Mouse (Mus musculus) G1E-ER4 (cell line): ENCODE measurements around the gene Camta2. TPM values are rescaled to one million over a fixed set of nuclear protein-coding genes. Genes with fewer than 3 reads are reported as not detected.

ENCODE experiments used
- GATA1 ChIP-seq: IDR thresholded peaks from one replicate; pipeline ENCODE4 v1.8.0; 2012; ENCODE audit warnings: low read length, inconsistent platforms
- polyA plus RNA-seq: library from polyadenylated mRNA; stranded (reverse); fragments of >175 nt; gene quantifications from 2 replicates; pipeline ENCODE4 v1.2.3, GENCODE M21; 2012

Camta2 gene
- polyA plus RNA-seq, 1 experiment, result 30.8 TPM

DNA sequence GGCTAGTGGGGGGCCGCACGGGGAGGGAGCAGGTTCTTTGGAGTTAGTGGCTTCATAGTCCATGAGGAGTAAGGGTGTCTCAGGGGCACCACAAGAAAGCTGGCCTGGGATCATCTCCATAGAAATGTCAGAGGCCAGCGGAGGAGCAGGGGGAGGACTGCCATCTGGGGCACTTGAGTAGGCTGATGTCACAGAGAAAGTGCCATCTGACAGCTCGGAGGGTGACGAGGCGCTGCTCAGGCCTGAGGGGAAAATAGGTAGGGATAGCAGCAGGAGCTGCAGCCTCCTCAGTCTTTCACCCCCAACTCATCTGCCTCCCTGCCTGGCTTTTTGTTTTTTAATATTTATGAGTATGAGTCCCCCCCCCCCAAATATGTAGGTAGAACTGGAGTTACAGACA, 13.9 kb downstream of the Camta2 start:
- no peak for TF ChIP-seq GATA1

DNA sequence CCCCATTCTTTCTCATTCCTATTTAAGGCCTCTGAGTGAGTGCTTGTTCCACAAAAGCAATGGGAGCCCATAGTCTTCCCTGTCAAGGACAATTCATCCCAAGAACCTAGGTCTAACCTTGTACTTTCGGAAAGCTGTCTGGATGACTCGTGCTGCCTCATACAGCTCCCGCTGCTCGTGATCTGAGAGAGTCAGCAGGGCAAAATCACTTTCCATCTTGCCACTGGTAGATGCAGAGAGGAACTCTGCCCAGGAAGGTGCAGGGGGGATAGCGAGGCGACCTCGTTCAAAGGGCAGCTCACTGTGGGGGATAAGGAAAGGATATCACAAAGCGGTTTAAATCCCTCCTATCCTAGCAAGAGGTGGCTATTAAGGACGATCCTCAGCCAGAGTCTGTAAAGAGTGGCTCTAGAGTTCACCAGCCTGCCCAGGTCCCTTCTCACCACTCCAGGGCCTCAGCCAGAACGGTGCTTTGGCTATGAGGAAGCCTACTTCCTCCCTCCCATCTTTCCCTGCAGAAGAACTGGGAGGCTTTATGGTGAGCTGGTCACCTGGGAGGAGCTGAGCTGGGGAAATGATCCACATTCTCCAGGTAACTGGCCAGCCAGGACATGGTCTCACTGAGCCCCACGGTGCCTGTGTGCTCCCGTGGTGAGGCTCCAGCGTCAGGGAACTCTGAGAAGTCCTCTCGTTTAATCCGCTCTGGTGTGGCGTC, 16.4 kb downstream of the Camta2 start:
- TF ChIP-seq GATA1, result no peak

DNA sequence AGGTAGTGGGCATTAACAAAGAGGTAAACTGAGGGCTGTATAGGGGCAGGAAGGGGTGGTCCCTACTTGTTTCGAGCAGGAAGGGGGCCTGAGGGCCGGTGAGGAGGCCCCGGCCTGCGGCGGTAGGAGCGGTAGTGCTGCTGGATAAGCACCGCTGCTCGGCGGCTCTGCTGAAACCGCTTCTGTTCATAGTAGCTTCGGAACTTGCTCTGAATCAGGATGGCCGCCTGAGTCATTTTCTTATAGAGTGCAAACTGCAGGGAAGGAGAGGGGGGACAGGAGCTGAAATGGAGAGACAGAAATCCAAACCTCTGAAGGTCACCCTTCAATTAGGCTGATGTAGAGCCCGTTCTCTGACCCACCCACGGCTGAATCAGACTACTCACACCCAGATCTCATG, 17.4 kb downstream of the Camta2 start:
- no peak for TF ChIP-seq GATA1

DNA sequence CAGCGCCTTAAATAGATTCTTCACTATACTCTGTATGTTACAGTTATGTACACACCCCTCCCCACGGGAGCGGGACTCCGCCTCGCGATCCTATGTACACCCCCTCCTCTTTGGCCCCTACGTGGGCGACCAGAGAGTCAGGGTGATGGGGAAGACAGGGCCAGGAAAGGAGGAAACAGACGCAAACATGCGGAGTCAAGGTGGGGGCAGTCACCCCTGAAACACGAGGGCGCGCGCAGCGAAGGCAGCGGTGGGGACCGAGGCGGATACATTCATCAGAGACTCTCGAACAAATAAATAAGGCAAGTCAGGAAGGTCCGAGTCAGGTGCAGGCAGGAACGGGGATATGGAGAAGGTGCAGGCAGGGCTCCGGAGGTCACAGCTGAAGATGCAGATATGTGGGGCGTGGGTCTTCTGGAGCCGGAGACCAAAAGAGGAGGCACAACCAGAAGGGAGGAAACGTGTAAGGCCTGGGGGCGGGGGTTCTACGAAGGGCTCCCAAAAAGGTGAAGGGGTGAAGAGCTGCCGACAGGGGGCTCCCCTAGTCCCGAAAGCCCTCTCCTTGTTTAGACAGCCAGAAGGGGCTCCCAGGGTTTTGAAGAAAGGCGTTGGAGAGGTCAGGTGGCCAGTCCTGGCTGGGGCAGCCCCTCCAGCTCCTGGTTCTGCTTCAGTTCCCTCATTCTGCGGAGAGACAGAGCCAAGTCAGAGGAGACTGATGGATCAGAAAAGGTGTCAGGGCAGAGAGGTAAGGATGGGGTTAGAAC, 18.1 kb downstream of the Camta2 start:
- no peak for TF ChIP-seq GATA1

DNA sequence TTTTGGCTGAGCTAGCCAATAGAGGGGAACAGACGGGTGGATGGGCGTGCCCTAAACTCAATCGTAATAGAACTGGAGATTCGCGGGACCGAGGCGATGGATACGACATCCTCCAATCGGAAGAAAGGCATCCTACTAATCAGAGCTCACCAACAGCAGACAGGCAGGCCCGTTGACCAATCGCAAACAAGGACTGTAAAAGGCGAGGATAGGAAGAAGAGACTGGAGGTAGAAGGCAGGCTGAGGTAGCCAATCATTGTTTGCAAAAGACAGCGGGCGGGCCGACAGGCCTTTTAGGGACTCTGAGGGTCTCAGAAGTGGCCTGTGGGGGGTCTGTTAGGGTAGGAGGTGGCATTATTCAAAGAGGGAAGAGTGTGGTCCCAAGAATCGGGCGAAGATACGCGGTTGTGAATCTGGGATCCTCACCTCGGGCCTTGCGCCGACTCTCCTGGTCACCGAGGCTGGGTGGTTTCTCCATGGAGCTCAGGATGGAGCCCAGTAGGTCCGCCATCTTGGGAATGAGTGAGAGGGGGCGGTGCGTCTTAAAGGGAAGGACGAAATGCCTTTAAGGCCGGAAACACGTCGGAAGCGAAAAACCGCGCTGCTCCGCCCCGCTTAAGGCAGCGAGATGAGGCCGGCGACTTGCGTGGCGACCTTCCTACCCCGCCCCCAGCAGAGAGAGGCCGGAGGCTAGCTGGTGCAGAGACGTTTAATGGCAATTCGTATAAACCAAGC, 19.0 kb downstream of the Camta2 start, which contains the start of gene Spag7:
Gene Spag7, minus strand, starts transcription at position 646 of the 735 bp plus-strand sequence.
- TF ChIP-seq GATA1, result no peak

DNA sequence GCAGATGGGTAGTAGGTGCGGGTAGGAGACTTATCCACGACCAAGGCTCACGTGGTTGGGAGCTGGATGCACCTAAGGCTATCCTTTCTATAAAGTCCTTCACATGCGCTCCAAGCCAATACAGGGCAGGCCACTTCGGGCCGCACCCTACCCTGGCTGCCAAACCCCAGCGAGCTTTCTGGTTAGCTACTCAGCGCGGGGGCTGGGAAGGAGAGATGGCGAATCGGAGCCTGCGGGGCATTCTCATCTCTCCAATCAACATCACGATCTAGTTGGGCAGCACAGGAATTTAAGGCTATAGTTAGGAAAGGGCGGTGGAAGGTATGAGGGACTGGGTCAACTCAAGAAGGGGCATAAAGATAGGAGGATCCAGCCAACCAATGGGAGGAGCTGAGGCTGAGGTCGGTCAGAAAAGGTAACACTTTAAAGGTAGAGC, 19.6 kb downstream of the Camta2 start:
- no peak for TF ChIP-seq GATA1

DNA sequence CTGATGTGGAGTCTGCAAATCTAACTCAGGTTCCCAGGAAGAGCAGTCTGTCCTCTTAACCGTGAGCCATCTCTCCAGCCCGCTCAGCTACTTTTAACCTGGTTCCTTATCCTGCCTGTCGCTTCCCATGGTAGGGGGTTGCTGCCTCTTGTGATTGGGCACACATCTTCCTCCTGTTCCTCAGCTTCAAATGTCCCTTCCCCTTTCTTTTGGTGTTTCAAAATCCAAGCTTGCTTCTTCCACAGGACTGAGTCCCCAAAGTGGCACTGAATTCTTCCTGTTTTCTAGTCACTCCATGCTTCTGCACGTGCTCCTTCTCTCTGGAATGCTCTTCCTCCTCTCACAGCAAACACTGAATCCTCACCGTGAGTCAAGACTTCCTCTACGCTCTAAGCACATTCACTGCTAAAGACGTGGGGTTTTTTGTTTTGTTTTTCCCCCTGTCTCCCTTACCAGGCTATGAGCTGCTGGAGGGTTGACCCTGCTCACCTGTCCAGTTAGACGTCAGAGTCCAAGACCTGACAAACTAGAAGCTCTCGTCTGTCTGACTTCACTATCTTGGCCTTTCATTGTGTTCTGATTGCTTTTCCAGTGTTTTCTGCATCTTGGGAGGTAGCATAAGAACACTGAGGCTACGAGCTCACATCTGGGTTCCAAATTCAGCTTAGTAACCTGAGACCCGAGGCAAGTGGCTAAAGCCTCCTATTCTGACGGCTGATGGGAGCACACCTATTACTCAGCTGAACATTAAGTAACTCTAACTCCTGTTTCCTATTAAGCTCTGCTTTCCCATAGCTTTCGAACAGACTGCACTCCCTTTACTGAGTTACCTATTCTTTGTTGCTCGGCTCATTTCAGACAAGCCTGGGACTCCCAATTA, 20.4 kb downstream of the Camta2 start:
- no peak for TF ChIP-seq GATA1

DNA sequence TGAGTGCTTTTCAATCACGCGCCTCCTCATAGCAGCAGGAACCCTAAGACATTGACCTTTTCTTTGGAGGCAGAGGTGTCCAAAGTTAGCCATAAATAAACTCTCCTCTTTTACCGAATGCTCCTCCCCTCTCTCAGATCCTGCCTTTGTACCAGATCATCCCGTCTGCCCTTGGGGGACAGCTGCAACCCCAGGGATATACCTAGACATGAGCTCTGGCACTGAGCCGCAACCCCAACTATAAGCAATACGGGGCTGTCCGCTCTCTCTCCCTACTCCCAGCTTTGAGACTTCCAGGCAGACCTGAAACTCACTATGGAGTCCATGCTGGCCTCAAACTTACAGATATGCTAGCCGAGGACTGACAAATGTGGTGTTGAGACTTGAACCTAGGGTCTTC, 21.2 kb downstream of the Camta2 start:
- no peak for TF ChIP-seq GATA1

DNA sequence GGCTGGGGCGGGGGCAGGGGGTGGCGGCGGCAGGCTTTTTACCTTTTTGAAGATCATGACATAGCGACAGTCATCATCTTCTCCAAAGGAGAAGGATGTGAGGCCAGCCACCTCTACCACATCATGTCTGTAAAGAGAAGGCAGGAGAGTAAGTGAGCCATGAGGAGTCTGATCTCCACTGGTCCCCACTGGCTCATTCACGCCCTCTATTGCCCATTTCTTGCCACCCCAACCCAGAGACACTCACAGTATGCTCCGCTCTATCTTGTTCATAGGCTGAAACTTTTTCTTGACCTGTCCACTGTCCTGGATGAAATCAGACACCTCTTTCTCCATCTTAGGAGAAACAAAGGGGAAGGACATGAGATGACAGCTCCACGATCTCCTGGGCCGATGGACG, 23.2 kb downstream of the Camta2 start:
- TF ChIP-seq GATA1, result no peak

DNA sequence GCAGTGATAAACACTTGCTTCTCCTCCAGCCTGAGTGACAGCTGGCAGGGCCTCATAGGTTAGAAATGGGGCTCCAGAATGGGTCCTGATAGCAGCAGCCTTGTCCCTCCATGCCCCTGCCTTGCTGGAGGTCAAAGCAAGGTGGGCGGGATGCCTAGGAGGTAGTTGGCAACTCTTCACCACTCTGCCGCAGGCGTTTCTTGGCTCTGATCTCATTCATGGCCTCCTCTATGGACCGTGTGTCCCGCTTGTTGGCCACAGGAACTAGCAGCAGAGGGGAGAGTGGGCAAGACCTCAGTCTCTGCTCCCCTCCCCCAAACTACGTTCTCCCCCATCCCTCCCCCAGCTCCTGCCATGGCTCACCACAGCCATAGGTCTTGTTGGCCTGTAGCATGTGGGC, 23.9 kb downstream of the Camta2 start:
- TF ChIP-seq GATA1, result no peak

DNA sequence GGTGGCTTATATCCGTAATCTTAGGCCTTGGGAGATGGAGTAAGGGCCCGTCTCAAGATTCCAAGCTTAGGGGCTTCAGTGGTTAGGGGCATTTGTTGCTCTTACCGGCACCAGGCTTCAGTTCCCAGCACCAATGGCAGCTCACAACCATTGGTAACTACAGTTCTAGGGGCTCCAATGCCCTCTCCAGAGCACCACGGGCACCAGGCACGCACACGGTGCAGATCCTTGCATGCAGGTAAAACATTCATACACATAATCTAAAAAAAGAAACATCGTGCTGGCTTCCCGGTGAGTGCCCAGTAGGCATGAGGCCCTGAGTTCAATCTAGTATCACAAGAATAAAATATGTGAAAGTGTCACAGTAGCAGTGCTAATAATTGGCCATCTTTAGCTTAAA, 24.8 kb downstream of the Camta2 start:
- no peak for TF ChIP-seq GATA1

DNA sequence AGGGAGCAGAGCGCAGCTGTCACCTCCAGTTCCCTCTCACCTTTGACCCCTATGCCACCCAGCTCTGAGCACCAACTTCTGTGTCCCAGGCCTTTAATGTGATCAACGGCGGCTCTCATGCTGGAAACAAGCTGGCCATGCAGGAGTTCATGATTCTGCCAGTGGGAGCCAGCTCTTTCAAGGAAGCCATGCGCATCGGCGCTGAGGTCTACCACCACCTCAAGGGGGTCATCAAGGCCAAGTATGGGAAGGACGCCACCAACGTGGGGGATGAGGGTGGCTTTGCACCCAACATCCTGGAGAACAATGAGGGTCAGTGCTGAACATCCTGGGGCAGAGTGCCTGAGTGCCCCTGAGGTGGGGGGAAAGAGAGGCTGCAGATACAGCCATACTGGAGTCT, 27.3 kb downstream of the Camta2 start:
- no peak for TF ChIP-seq GATA1

DNA sequence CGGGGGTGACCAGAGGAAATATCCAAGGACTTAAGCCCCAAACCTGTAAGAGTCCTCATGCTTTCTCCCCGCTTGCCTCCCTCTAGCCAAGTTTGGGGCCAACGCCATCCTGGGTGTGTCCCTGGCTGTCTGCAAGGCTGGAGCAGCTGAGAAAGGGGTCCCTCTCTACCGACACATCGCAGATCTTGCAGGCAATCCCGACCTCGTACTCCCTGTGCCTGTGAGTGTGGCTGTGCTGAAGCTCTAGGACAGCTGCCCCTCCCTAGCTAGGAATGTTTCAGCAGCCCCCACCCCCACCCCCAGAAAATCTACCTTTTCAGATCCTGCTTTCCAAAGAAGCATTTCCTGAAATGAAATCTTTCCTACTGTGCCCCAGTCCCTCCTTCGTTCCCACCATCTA, 29.0 kb downstream of the Camta2 start:
- no peak for TF ChIP-seq GATA1

DNA sequence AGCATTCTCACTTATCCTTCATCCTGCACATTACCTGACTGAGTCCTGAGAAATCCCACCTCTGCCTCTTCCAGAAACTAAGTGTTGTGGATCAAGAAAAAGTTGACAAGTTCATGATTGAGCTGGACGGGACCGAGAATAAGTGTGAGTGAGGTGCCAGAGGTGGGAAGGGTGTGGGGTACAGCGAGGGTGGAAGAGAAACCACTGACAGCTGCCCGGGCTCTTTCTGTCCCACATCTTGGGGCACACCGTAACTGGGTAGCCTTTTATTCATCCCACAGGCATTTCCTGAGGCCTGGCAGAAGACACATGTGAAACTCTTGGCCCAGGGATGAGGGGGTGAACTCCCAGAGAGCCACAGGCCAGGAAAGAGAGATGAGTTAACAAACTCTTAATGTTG, 29.4 kb downstream of the Camta2 start:
- no peak for TF ChIP-seq GATA1

DNA sequence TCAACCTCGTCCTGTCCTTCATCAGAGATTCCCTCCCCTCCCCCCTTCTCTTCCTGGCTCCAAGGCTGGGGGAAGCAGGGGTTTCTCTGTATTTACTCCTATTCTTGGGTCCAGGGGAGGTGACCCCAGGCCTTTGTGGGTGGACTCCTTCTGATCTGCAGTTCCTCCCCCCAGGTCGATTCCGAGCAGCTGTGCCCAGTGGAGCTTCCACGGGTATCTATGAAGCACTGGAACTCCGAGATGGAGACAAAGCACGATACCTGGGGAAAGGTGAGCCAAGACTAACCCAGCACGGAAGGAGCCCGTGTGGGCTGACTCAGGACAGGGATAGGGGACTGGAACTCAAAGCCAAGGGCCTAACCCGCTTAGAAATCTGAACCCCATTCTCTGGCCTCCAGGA, 29.9 kb downstream of the Camta2 start:
- no peak for TF ChIP-seq GATA1
